8 mouse cellular contexts compared by ENCODE assay signal in the genomic region with DNA sequence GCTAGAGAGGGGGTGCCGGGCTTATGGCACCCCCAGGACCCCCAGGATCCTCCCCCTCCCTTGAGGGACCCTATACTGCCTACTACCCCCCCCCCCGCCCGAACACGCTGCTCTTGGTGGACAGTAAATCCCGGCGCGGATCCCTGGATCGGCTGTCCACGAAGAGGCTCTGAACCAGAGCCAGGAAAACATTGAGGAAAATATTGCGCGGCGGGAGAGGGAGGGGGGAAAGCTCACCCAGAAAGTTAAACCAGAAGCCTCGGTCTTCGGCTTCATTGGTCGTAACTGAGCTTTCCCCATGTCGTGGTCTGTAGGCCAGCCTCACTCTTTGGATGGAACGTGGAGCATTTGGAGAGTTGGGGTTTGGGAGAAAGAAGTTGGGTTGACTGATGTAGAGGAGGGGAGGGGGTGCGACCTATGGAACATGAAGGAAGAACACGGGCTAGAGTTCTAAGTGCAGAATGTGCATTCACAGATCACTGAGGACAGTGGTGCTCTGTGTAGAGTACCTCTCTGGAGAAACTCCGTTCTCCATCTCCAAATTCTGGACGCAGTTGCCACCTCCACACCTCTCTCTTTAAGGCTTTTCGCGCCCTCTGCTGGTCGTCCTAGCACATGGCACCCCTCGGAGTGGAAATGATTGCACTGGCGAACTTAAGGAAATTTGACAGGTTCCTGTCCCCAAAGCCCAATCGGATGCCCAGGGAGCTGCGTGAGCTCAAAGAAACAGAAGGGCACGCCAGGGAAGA. TPM values are rescaled to one million over a fixed set of nuclear protein-coding genes. Genes with fewer than 3 reads are reported as not detected.
DNase-seq lines count a peak whose midpoint lies in the region; ATAC-seq and TF ChIP-seq lines count a peak whose summit lies in the region.

Gene Gli1, minus strand, starts transcription at position 84 of the 749 bp plus-strand sequence.

- H3K27me3 ChIP-seq in hindbrain, postnatal 0 days (ENCODE audit: insufficient read depth, low read length) = peaks cover 13% of the 10 kb centered on the region; the same call in 1 of the 2 replicates

- peak; percentile 54 for ATAC-seq in hindbrain, postnatal 0 days

- peak within 1 kb of the TSS; percentile 20; the same call in 1 of the 2 replicates for H3K27ac ChIP-seq in hindbrain, postnatal 0 days

- no peaks in the 10 kb centered on the region for H3K9me3 ChIP-seq in hindbrain, postnatal 0 days (ENCODE audit: low read length)

- H3K4me2 ChIP-seq in hindbrain, postnatal 0 days (ENCODE audit: low read depth, low read length) = peak within 1 kb of the TSS; percentile 68

- 0 out of 2 replicates have a peak within 1 kb of the TSS, but pooled peaks have one; percentile 5 for H3K9ac ChIP-seq in hindbrain, postnatal 0 days (replicated peaks; ENCODE audit: low read length)

- peak; percentile 93 for TF ChIP-seq CTCF in hindbrain, postnatal 0 days (IDR thresholded peaks at IDR 0.05; ENCODE audit: low read depth)

- H3K4me3 ChIP-seq in hindbrain, postnatal 0 days (ENCODE audit: low read length) = peak within 1 kb of the TSS; percentile 37

- no peaks in the 10 kb centered on the region for H3K36me3 ChIP-seq in hindbrain, postnatal 0 days (ENCODE audit: insufficient read depth, low read length)

- intact Hi-C loops in left cerebral cortex, postnatal 14 days (cut with DNase I) = no loop called here

- peaks cover 11% of the 10 kb centered on the region for H3K4me1 ChIP-seq in hindbrain, postnatal 0 days (ENCODE audit: insufficient read depth, low read length)

- DNase-seq in ZHBTc4 (ENCODE audit: low read depth, low spot score) = peak; percentile 94
- peak; percentile 83 to 85 for DNase-seq in cerebellum, postnatal 36 days
- DNase-seq in gastrocnemius, adult 8-10 months (ENCODE audit: low spot score in 2 of 2) = peak; percentile 60 to 76
- DNase-seq in hindbrain, postnatal 0 days (ENCODE audit: low spot score) = peak; percentile 87
- DNase-seq in left cerebral cortex, postnatal 14 days (ENCODE audit: low spot score in 2 of 2) = peak; percentile 73 to 78
- peak; percentile 90 for DNase-seq in mesoderm, embryonic 11.5 days (ENCODE audit: low read depth, low spot score)
- DNase-seq in right cerebral cortex, postnatal 36 days (ENCODE audit: low spot score in 2 of 2) = peak; percentile 47 to 53
- peak; percentile 76 for DNase-seq in yolk sac, embryonic 10.5 days (ENCODE audit: low spot score)

- WGBS in hindbrain, postnatal 0 days = 1% methylated on average over 29 of the region's 29 CpGs

RNA-seq across cellular contexts. Expression of gene Gli1, which starts in this region (rescaled TPM):
- total RNA-seq in gastrocnemius, adult 8-10 months (2022) = under 1 TPM; 0.48 to 0.99 (median 0.78) TPM
- 10.9 and 13.0 TPM in 2 replicates for total RNA-seq in hindbrain, postnatal 0 days (2014; rRNA removed)
- polyA plus RNA-seq in hindbrain, postnatal 0 days (2015; fragmentation: Nextera tagmentation; extraction: Ambion mirVana) = 2.7 TPM in 2 replicates
- total RNA-seq in left cerebral cortex, postnatal 14 days (2021) = 1 to 10 TPM; 1.6 to 1.9 TPM

Comparison
In these comparisons a context has a peak if more than half of its experiments do, and no peak if none do; other contexts are left out.
1. Peak in every context shown above with its lines: DNase-seq, ATAC-seq, H3K4me3 ChIP-seq and H3K27ac ChIP-seq.
2. Peak in DNase-seq in gastrocnemius, adult 8-10 months; RNA of the gene not detected or under 1 TPM.